Mouse (Mus musculus): ENCODE measurements around the gene Nt5c2. TPM values are rescaled to one million over a fixed set of nuclear protein-coding genes. Genes with fewer than 3 reads are reported as not detected.
A peak's percentile ranks its signal among the peaks of the same experiment; 100 is the strongest.

Nt5c2 gene
- 68.4 and 87.5 TPM in 2 replicates for polyA plus RNA-seq (2015; fragmentation: Nextera tagmentation; extraction: Ambion mirVana)

DNA sequence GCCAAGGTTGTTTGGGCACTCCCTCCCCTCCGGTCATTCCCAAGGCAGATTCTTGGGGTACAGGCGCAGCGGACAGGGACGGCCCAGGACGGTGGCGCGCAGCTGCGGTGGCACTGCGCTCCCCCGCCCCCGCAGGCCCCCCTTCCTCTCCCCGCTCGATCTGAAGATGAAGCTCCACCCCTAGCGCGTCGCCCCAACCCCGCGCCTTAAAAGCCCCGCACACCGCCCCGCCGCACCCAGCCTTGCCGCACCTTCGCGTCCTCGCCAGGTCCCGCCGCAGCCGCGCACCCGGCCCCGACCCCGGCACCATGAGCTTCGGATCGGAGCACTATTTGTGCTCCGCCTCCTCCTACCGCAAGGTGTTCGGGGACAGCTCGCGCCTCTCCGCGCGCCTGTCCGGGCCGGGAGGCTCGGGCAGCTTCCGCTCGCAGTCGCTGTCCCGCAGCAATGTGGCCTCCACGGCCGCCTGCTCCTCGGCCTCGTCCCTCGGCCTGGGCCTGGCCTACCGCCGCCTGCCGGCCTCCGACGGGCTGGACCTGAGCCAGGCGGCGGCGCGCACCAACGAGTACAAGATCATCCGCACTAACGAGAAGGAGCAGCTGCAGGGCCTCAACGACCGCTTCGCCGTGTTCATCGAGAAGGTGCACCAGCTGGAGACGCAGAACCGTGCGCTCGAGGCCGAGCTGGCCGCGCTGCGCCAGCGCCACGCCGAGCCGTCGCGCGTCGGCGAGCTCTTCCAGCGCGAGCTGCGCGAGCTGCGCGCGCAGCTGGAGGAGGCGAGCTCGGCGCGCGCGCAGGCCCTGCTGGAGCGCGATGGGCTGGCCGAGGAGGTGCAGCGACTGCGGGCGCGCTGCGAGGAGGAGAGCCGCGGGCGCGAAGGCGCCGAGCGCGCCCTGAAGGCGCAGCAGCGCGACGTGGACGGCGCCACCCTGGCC is at the start of gene Nt5c2, which contains the start of gene Ina:
Gene Nt5c2 (minus strand): TSS at position 707 of the 935 bp plus-strand sequence.
Gene Ina (plus strand): TSS at position 252 of the 935 bp plus-strand sequence.
- ATAC-seq (replicated peaks; ENCODE audit: low FRiP score, low read depth), result peak; percentile 59
- Histone ChIP-seq H3K4me3 (replicated peaks; ENCODE audit: low read depth, low read length) (peak within 1 kb of the TSS; percentile 16), H3K9ac (ENCODE audit: low read depth, low read length) (no peak within 1 kb of the TSS), H3K9me3 (replicated peaks; ENCODE audit: low read length) (no peaks in the 10 kb centered on the region), H3K27me3 (ENCODE audit: insufficient read depth, low read length) (peaks cover 43% of the 10 kb centered on the region), H3K36me3 (ENCODE audit: insufficient read depth, low read length) (no peaks in the 10 kb centered on the region), H3K4me1 (replicated peaks; ENCODE audit: insufficient read depth, low read length) (peaks cover 9% of the 10 kb centered on the region), H3K4me2 (ENCODE audit: low read length) (peak within 1 kb of the TSS; percentile 59), H3K27ac (no peak within 1 kb of the TSS)
- peak; percentile 25; the same call in 1 of the 2 replicates for TF ChIP-seq CTCF (IDR thresholded peaks at IDR 0.05; ENCODE audit: low read depth)
- peak; percentile 74 for DNase-seq (ENCODE audit: low spot score)
- under 1% methylated on average over 108 of the region's 124 CpGs for WGBS

- ATAC-seq (replicated peaks; ENCODE audit: low FRiP score, low read depth) (no peak), DNase-seq (ENCODE audit: low spot score) (no peak)
- TF ChIP-seq CTCF (IDR thresholded peaks at IDR 0.05; ENCODE audit: low read depth), result no peak
- Histone ChIP-seq H3K9me3 (replicated peaks; ENCODE audit: low read length) (no peaks in the 10 kb centered on the region), H3K27ac (no peak overlapping the region), H3K9ac (ENCODE audit: low read depth, low read length) (no peak overlapping the region), H3K4me1 (replicated peaks; ENCODE audit: insufficient read depth, low read length) (no peaks in the 10 kb centered on the region), H3K36me3 (ENCODE audit: insufficient read depth, low read length) (no peaks in the 10 kb centered on the region), H3K4me2 (ENCODE audit: low read length) (no peak overlapping the region), H3K4me3 (replicated peaks; ENCODE audit: low read depth, low read length) (no peak overlapping the region), H3K27me3 (ENCODE audit: insufficient read depth, low read length) (no peaks in the 10 kb centered on the region)
- WGBS, result 91% methylated on average over 1 of the region's 1 CpGs
These were observed 42.7 kb upstream of the Nt5c2 start for GRCm38 (mm10) chr19:47057684-47058083.

GRCm38 (mm10) chr19:47053471-47053870 is 38.5 kb upstream of the Nt5c2 start:
- Histone ChIP-seq H3K27ac (peak overlapping the region; percentile 65), H3K9ac (ENCODE audit: low read depth, low read length) (no peak overlapping the region), H3K36me3 (ENCODE audit: insufficient read depth, low read length) (no peaks in the 10 kb centered on the region), H3K4me1 (replicated peaks; ENCODE audit: insufficient read depth, low read length) (peaks cover 8% of the 10 kb centered on the region; the same call in 1 of the 2 replicates), H3K27me3 (ENCODE audit: insufficient read depth, low read length) (no peaks in the 10 kb centered on the region), H3K9me3 (replicated peaks; ENCODE audit: low read length) (no peaks in the 10 kb centered on the region), H3K4me2 (ENCODE audit: low read length) (no peak overlapping the region), H3K4me3 (replicated peaks; ENCODE audit: low read depth, low read length) (no peak overlapping the region)
- TF ChIP-seq CTCF (IDR thresholded peaks at IDR 0.05; ENCODE audit: low read depth), result no peak
- peak; percentile 77; the same call in 1 of the 2 replicates for ATAC-seq (replicated peaks; ENCODE audit: low FRiP score, low read depth)
- DNase-seq (ENCODE audit: low spot score), result peak; percentile 64
- 62% methylated on average over 4 of the region's 4 CpGs for WGBS

- H3K27me3 ChIP-seq (ENCODE audit: insufficient read depth, low read length), result no peaks in the 10 kb centered on the region
- H3K4me3 ChIP-seq (replicated peaks; ENCODE audit: low read depth, low read length), result no peak overlapping the region
- H3K9ac ChIP-seq (ENCODE audit: low read depth, low read length), result no peak overlapping the region
- 0 out of 2 replicates have a peak overlapping the region, but pooled peaks have one; percentile 62 for H3K27ac ChIP-seq
- peaks cover 8% of the 10 kb centered on the region; the same call in 1 of the 2 replicates for H3K4me1 ChIP-seq (replicated peaks; ENCODE audit: insufficient read depth, low read length)
- H3K9me3 ChIP-seq (replicated peaks; ENCODE audit: low read length), result no peaks in the 10 kb centered on the region
- H3K4me2 ChIP-seq (ENCODE audit: low read length), result no peak overlapping the region
- DNase-seq (ENCODE audit: low spot score) (no peak), ATAC-seq (replicated peaks; ENCODE audit: low FRiP score, low read depth) (no peak)
- 71% methylated on average over 4 of the region's 4 CpGs for WGBS
- H3K36me3 ChIP-seq (ENCODE audit: insufficient read depth, low read length), result no peaks in the 10 kb centered on the region; the same call in 1 of the 2 replicates
- peak; percentile 8; the same call in 1 of the 2 replicates for TF ChIP-seq CTCF (IDR thresholded peaks at IDR 0.05; ENCODE audit: low read depth)
These were observed 38.0 kb upstream of the Nt5c2 start for GRCm38 (mm10) chr19:47052927-47053326.

GRCm38 (mm10) chr19:47050271-47051032 is 35.5 kb upstream of the Nt5c2 start, which contains the start of gene Pcgf6:
Gene Pcgf6, minus strand, starts transcription at chr19:47050906.
- peak within 1 kb of the TSS; percentile 93 for H3K4me2 ChIP-seq (ENCODE audit: low read length)

More at GRCm38 (mm10) chr19:47050271-47051032, 35.5 kb upstream of the Nt5c2 start, which contains the start of gene Pcgf6:
- no peak for TF ChIP-seq CTCF (IDR thresholded peaks at IDR 0.05; ENCODE audit: low read depth)
- Histone ChIP-seq H3K27me3 (ENCODE audit: insufficient read depth, low read length) (no peaks in the 10 kb centered on the region), H3K27ac (peak within 1 kb of the TSS; percentile 95), H3K36me3 (ENCODE audit: insufficient read depth, low read length) (peaks cover 8% of the 10 kb centered on the region; the same call in 1 of the 2 replicates), H3K9me3 (replicated peaks; ENCODE audit: low read length) (no peaks in the 10 kb centered on the region), H3K4me3 (replicated peaks; ENCODE audit: low read depth, low read length) (peak within 1 kb of the TSS; percentile 90), H3K9ac (ENCODE audit: low read depth, low read length) (peak within 1 kb of the TSS; percentile 79), H3K4me1 (replicated peaks; ENCODE audit: insufficient read depth, low read length) (peaks cover 8% of the 10 kb centered on the region; the same call in 1 of the 2 replicates)
- under 1% methylated on average over 75 of the region's 75 CpGs for WGBS
- ATAC-seq (replicated peaks; ENCODE audit: low FRiP score, low read depth) (peak; percentile 80), DNase-seq (ENCODE audit: low spot score) (peak; percentile 81)

Data from kidney, postnatal 0 days (tissue).